Mouse (Mus musculus) telencephalon, adult 2 months (tissue): ENCODE measurements around the gene Man1a2.

Experiments used
- DNase-seq: peaks from one replicate; pipeline ENCODE4 v3.0.0-alpha.2; 2011; ENCODE audit warnings: low read depth, low spot score

Gene Man1a2

DNA sequence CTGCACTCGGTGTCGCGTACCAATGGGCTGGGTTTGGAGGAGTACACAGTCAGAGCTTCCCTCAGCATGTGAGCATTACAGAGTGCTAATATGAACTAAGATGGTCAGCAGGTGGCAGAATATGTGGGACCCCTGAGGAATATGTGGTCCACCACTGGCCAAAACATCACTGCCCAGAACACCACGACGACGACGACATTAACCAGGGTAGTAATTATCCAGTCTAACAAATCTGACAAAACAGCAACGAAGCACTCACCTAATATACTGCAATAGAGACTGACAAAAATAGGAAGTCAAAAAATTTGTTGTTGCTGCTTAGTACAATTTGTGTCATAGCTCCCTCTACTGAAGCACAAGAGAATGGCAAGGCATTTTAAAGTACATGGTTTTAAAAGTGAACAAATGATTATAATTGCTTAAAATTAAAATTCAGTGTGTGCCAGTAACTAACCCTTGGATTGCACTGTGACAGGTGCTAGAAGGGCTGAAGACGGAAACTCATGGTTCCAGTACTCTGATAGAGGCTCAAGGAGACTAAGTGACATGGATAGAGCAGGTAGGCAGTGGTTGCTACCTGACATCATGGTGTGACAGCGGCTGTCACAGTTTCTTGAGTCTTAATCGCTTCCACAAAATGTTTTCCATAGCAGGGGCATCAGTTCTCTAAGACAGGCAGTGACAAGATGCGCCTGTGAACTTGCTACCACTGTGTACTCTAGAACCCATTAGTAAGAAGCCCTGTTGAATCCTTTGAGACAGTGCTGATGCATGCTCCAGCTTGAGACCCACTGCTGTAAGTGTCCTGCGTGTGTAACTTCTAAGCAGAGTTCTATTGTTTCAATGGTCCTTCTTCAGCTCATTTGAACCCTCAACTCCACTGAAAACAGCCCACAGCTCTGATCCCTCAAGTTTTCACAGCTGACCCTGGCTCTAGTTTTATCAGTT lies 116.6 kb downstream of the Man1a2 start:
- DNase-seq = no peak

DNA sequence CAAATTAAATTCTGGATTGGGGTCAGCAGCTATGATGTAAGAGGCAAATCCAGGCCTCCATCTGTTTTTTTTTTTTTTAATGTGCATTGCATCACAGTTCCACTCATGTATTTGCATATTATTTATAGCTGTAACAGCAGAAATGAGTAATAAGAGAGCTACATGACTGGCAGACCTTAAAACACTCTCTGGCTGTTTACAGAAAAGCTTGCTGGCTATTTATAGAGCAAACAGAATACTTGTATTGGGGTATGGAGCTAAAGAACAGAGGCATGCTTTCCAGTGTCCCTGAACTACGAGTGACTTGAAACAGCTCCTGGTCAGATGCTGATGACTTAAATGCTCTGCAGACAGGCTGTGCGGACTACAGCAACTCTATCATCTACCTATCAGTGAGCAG lies 121.7 kb downstream of the Man1a2 start:
- no peak for DNase-seq

DNA sequence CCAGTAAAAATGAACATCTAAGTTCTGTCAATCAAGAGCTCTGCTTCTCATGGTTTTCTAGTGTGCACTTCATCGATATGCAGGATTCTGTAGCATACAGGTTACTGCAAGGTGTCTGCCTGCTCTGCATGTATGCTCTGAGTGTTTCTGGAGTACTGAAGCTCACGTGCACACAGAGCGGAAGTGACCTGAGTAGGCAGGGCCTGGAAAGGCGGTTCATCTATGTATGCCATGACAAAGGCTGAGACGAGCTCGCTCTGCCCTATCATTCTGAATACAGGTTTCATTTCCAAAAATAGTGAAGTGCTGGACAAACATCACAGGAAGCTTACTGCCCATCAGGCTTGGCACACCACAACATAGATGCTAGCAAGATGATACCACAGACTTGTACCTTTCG lies 122.8 kb downstream of the Man1a2 start:
- no peak for DNase-seq

DNA sequence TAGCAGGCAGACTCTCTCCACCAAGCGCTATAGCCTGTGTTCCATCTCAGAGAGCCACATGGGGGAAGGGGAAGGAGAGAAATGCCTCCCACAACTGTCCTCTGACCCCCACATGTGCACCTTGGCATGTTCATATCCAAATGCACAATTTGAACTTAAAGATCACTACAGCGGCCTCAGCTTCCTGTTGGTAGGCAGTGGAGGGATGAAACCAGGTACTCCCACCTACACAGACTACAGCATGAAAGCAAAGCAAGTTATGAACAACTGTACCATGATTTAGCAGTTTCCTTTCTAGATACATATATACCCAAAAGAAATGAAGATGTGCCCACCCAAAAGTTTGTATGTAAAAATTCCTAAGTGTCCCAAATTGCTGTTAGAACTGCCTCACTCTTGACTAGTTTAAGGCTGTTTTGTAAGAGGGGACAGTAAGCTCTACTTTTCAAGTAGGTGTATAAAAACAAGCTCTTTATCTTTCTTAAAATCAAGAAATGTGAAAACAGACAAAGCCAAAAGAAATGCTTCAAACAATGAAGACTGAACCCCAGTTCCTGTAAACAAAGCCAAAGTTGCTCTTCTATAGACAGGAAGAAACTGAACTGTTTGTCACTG lies 123.6 kb downstream of the Man1a2 start:
- no peak for DNase-seq

DNA sequence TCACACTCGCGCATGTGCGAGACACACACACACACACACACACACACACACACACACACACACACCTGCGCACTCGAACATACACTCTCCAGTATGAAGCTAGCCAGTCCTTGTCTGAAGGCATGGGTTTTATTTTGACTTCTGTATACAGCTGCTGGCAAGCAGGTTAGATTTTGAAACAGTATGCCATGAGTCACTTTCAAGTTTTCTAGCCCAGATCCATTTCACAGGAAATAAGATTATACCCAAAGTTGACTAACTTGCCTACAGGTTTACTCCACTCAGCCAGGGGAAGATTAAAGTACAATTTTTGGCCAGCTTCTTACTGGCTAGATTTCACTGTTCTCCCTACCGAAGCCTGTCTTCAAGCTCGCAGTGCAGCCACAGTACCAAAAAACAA lies 125.9 kb downstream of the Man1a2 start:
- no peak for DNase-seq

DNA sequence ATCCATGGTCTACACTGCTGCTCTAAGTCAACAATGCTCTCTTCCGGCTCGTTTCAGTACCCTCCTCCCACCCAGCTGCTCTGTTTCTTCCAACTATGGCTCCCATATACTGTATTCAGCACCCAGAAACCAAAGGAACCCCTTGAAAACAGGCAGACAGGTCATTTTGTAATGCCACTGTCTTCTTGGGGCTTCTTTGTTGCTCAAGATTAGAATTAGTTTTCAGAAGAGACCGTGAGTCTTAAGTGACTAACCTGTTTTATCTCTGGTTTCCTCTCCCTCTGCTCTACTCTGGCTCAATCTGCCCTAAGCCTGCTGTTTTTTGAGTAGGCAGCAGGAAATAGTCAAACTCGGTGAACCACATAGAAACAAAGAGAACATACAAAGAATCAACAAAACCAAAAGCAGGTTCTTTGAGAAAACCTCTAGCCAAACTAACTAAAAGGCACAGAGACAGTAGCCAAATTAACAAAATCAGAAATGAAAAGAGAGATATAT lies 127.0 kb downstream of the Man1a2 start:
- DNase-seq = no peak

DNA sequence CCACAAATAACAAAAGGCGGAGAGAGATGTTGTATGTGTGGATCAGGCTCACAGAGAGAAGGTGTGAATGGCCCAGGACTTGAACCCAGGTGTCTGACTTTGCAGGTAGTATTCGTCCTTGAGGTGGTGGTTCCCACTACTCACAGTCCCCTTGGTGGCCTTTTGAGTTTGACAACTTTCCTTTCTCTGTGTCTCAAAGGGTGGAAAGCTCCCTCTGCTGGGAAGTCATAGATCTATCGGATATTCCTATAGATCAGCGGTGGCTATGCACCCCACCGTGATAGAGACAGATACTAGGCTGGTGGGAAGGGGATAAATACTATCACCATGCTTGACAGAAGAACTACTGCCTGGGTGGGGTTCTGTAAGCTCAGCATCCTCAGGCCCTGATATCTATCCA lies 130.5 kb downstream of the Man1a2 start:
- DNase-seq = no peak

DNA sequence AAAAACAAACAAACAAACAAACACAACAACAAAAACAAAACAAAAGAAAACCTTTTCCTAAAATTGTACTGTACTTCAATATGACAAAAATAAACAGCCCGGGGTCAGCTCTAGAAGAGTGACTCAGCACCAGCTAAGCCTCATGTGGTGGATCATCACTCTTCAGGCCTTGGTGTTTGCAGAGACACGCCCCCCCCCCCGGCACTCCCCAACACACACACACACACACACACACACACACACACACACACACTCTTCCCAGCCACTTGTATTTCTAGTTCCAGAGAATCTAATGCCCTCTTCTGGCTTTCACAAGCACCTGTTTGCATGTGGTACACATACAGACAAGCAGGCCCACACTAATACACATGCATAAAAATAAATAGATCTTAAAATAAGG lies 133.1 kb downstream of the Man1a2 start:
- DNase-seq = no peak

DNA sequence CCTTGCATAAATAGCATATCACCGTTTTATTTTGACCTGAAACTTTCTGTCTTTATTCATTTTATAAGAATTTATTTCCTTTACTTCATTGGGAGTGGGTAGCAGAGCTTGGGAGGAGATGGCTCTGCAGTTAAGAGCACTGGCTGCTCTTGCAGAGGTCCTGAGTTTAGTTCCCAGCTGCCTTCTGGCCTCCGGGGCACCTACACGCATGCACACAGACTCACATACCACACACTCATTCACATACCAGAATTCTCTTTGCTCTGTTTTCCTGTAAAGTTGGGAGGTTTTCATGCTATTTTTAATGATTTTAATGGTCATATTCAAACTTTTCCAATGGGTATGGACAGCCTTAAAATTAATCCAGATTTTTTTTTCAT lies 137.4 kb downstream of the Man1a2 start:
- no peak for DNase-seq

DNA sequence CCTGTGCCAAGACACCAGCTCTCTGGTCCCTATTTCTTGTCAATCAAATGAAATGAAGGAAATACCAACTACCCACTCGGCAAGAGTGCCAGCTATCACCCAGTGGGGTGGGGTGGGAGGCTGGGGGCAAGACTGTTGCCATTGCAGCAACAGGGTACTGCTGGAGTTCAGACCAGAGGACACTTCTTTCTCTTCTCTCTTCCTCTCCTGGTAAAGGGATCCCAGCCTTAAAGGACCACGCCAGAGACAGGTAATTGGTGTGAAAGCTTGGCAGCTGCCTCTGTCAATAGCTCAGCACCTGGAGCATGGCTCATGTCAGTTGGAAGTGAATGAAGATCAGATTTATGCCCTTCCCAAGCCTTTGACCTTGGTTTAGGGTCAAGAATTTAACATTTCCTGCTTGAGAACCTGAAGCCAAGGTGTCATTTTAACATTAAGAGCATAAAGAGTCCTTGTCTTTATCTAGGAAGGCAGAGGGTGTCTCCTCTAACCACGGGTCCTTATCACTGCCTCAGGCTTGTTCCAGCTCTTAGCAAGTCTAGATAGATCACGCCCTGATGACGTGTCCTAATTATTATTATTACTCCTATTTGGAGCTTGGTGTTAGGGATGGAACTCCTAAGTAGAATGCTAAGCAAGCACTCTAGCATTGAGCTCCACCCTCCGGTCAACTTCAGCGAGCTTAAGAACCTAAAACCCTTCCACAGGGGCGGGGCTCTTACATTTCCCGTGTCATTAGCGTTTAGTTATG lies 138.0 kb downstream of the Man1a2 start:
- DNase-seq = no peak

DNA sequence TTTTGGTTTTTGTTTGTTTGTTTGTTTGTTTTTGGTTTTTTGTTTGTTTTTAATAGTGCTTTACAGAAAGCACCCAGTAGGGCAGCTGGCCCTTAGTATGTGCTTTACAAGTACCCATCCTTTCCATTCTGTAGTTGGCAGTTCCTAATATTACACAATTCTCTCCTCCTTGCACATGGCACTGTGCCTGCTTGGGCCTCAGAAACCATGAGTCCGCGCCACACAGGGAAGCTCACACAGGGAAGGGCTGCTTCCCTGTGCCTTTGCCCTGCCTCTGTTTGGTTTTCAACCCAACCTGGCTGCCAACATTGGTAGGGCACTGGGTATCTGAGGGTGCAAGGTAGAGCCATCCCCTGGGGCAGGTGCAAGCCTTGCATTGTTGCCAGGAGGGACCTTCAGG lies 148.6 kb downstream of the Man1a2 start:
- no peak for DNase-seq

DNA sequence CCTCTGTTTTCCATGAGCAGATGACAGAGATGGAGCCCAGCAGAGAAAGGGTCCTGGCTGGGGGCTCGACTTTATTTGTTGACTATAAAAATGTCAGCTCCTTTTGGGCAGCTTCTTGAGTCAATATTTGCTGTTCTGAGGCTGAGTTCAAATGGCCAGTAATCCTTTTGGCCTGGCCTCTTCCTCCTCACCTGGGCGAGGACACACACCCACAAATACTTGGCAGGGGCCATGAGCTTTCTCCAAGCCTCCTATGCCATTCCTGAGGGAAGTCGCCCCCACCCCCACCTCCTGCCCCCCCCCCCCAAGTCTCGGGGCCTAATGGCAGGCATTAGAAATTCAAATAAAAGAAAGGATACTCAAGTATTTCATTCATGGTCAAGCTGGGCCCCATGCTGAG lies 149.4 kb downstream of the Man1a2 start:
- DNase-seq = no peak

DNA sequence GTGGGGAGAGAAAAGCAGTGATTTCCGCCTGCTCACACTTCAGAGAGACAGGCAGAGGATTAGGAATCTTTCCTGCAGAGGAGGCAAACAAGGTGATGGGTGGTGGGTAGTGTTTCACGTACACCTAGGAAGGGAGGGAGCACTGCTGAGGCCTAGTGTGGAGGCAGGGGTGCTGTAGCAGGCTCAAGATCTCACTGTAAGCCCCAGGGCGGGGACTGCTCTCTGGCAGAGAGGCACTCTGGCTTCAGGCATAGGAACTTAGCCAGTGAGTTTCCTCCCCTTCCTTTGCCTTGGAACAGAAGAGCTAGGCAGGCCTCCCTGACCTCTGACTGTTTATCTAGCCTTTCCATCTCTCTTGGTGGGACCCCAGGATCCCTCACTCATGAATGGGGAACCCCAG lies 150.0 kb downstream of the Man1a2 start:
- no peak for DNase-seq

DNA sequence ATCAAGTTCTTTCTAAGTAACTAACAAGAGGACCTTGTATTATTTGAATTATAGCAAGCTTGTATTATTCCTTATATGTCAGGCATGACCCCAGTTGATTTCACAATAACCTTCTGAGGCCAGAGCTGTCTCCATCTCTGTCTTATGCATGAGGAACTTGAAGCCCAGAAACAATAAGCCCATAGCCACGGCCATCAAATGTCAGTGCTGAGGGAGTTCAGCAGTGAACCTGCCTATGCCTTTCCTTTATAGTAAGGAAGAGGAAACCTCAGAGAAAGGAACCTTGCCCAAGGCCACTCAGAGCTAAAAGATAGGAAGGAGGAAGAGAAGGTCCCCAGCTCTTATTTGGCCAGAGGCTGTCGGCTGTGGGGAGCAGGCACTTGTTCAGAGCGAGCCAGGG lies 150.9 kb downstream of the Man1a2 start:
- DNase-seq = no peak

DNA sequence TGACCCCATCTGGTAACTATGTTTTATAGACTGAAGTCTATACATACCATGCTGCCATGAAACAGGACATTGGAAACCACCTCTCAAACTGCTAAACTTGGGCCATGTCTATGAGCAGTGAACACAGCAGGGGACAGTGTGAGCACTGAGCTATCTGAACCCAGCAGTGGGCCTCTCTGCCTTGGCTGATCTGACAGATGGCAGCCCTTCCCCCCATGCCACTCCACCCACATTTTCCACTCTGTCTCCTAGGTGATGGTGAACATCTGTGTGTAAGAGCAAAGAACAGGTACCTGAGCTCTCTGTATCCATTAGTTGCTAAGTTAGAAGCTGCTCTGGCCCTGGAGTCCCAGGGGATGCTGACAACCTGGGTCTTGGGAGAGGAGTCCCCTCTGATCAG lies 151.9 kb downstream of the Man1a2 start:
- no peak for DNase-seq

DNA sequence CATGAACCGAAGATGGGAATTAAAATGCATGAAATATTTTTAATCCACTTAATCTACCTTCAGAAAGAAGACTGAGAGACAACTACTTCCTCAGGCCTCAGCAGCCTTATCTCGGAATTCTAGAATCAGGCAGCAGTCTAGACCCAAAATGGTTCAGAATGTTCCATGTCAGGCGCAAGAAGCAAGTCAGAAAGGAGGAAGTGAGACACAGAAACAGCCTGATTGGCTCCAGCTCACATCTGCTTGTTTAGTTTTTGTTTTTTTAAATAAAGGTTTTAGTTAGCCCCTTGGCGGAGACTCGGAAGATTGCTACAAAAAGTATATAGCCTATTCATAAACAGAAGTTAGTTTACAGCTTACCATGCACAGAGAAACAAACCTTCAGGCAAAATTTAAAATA lies 154.4 kb downstream of the Man1a2 start:
- DNase-seq = no peak

DNA sequence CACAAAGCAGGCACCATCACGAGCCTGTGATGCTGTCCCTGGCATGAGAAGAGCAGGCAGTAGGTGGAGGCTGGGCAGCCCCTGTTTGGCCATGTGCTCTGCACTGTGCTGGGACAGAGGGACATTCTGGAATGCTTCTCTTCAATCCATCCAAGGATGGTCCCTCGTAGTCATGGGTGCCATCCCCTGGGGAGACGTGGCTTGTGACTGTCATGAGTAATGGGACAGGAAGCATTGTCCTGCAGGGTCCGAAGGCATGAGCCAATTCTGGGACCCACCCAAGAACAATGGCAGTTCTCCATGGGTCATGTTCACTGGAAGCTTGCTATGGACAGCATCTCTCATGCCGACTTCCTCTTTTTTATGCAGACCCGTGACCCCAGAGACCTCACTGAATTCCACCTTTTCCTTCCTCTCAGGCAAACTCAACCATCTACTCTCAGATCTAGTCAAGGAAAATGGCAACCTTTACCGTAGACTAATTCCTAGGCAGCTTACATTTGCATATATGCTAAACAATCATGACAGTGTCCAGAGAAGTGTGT lies 155.0 kb downstream of the Man1a2 start:
- no peak for DNase-seq

DNA sequence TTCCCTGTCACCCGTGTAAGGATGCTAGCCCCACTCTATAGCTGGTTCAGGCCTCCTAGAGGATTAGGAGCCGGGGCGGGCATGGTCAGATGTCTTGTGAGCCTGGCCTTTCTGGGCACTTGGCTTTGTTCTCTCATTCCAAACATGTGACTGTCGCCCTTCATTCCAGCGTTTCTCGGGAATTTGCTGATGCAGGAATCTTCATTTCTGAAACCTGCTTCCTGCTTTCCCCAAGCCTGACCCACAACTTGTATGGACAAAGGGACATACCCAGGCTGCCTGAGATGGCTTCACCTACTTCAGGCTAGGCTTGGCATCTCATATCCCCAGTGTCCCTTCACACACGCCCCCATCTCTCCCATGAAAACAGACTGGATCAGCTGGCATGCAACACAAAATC lies 162.6 kb downstream of the Man1a2 start:
- DNase-seq = peak; percentile 6

DNA sequence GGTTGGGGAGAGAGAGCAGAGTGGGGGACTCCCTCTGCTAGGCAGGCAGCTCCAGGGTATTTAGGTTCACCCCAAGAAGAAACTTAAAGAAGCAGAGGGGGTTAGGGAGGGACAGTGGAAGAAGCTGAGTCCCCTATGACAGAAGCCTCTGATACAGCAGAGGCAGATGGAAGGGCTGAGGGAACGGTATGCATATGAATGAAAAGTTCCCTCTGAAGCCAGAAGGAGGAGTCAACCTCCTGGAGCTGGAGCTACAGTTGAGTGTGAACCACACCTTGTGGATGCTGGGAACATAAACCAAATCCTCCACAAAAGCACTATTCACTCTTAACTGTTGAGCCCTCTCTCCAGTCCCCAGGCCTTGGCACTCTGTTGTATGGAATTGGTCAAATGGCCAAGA lies 163.7 kb downstream of the Man1a2 start:
- no peak for DNase-seq

DNA sequence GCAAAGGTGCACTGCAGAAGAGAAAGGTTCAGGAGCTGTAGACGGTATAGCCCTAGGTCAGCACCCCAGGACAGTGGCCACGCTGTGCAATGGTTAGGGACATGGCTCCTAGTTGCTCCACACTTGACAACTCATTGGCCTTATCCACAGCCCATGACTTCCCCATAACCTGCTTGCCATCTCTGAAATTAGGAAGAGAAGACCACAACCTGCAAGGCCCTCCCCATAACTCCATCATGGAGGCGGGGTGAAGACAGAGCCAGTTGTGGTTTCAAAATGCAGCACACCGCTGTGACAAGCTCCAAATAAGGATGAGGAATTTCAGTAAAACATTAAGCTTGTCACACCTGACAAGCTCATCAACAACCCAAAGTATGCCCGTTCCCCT lies 169.6 kb downstream of the Man1a2 start:
- no peak for DNase-seq

DNA sequence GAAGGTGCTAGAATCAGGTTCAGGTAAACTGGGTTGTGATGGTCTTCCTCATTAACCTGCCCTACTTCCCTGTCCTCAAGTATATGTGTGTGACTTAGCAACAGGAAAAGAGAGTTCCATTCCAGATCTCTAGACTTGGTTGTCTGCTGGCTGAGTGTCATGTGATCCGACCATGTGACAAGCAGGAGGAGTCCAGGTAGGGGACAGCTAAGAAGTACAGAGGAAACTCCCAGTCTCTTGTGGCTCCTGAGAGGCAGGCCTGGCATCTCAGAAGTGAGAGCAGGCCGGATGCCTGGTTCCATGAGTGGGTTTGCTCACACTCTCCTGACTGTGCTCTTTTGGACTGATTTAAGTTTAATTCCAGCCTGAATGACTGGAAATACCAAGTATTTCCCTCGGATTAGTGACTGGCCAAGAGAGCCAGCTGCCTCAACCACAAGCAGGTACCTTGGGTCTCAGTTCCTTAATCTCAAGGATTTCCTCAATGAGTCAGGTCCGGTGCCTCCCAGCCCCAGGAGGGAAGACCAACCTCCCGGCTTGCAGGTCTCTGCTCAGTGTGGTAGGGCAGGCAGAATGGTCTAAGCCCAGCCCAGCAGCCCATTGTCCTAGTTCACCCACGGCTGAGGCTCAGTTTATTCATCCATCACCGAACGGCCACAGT lies 170.1 kb downstream of the Man1a2 start:
- DNase-seq = no peak
